Mouse (Mus musculus) stomach, postnatal 0 days (tissue): ENCODE results near the gene Elf2. TPM values are rescaled to one million over a fixed set of nuclear protein-coding genes. Genes with fewer than 3 reads are reported as not detected.

ENCODE experiments used
- ATAC-seq: fragments of 200-750 bp; cut with Nextera tagmentation; 2 replicates; pipeline ENCODE4 v1.8.0; 2017; ENCODE audit not compliant: low FRiP score, low TSS enrichment
- DNase-seq: peaks from one replicate; pipeline ENCODE4 v3.0.0-alpha.2; 2016; ENCODE audit warnings: low spot score
- H3K27ac ChIP-seq: fragments of 300-500 bp; sonication (generic); replicated peaks from 2 replicates; pipeline ENCODE4 v1.5.1; 2014; ENCODE audit warnings: mild to moderate bottlenecking, control low read depth
- H3K27me3 ChIP-seq: fragments of 300-500 bp; sonication (generic); 2 replicates; pipeline ENCODE4 v1.6.1; 2014; ENCODE audit warnings: low read length; ENCODE audit not compliant: control insufficient read depth, insufficient read depth
- H3K36me3 ChIP-seq: fragments of 300-500 bp; sonication (generic); 2 replicates; pipeline ENCODE4 v1.6.1; 2014; ENCODE audit warnings: low read length, mixed read lengths; ENCODE audit not compliant: control insufficient read depth, insufficient read depth
- H3K4me1 ChIP-seq: fragments of 300-500 bp; sonication (generic); replicated peaks from 2 replicates; pipeline ENCODE4 v1.6.1; 2014; ENCODE audit warnings: antibody characterized with exemption; ENCODE audit not compliant: control insufficient read depth, insufficient read depth
- H3K4me2 ChIP-seq: fragments of 300-500 bp; sonication (generic); replicated peaks from 2 replicates; pipeline ENCODE4 v1.6.1; 2014; ENCODE audit warnings: low read depth, mild to moderate bottlenecking, control low read depth, moderate library complexity
- H3K4me3 ChIP-seq: fragments of 300-500 bp; sonication (generic); 2 replicates; pipeline ENCODE4 v1.5.1; 2014; ENCODE audit warnings: low read depth, low read length, control low read depth
- H3K9ac ChIP-seq: fragments of 300-500 bp; sonication (generic); 2 replicates; pipeline ENCODE4 v1.6.1; 2014; ENCODE audit warnings: mild to moderate bottlenecking, low read length, control low read depth, mixed read lengths
- H3K9me3 ChIP-seq: fragments of 300-500 bp; sonication (generic); 2 replicates; pipeline ENCODE4 v1.6.1; 2016; ENCODE audit warnings: low read length; ENCODE audit not compliant: control insufficient read depth
- CTCF ChIP-seq: IDR thresholded peaks from 2 replicates; pipeline ENCODE4 v1.5.1; 2016; ENCODE audit warnings: antibody characterized with exemption, low read depth, mild to moderate bottlenecking, moderate library complexity
- EP300 ChIP-seq: optimal IDR thresholded peaks from 2 replicates; pipeline ENCODE3; 2016; ENCODE audit warnings: antibody characterized with exemption
- WGBS: fragments of 180-500 bp; shearing (Covaris S2); extraction: QIAGEN DNeasy Blood & Tissue Kit; methylation state at CpG from one replicate; pipeline ENCODE4 v1.1.7; 2014; 5-methylcytosine and 5-hydroxymethylcytosine counted together
- polyA plus RNA-seq: library from polyadenylated mRNA; unstranded; fragments of >200 nt; fragmentation: Nextera tagmentation; extraction: Ambion mirVana; gene quantifications from 2 replicates; pipeline ENCODE4 v1.2.1, GENCODE M21; 2015

Elf2 gene
- polyA plus RNA-seq, 1 experiment from 2014 or later = 36.3 TPM

GRCm38 (mm10) chr3:51294251-51294650 lies 46.2 kb downstream of the Elf2 start:
- Histone ChIP-seq H3K4me1 (no peaks in the 10 kb centered on the region), H3K27me3 (no peaks in the 10 kb centered on the region), H3K9ac (no peak overlapping the region), H3K9me3 (no peaks in the 10 kb centered on the region), H3K27ac (no peak overlapping the region), H3K4me3 (no peak overlapping the region), H3K4me2 (no peak overlapping the region), H3K36me3 (no peaks in the 10 kb centered on the region)
- DNase-seq (no peak), ATAC-seq (no peak)
- TF ChIP-seq CTCF (no peak), EP300 (no peak)
- whole genome bisulfite sequencing = 57% methylated on average over 2 of the region's 2 CpGs

- Histone ChIP-seq H3K9me3 (no peaks in the 10 kb centered on the region), H3K9ac (no peak overlapping the region), H3K36me3 (no peaks in the 10 kb centered on the region), H3K4me3 (no peak overlapping the region), H3K27ac (no peak overlapping the region), H3K4me2 (no peak overlapping the region), H3K27me3 (no peaks in the 10 kb centered on the region), H3K4me1 (no peaks in the 10 kb centered on the region)
- TF ChIP-seq EP300 = no peak
- TF ChIP-seq CTCF = peak; percentile 92
- WGBS = 51% methylated on average over 11 of the region's 11 CpGs
- DNase-seq (peak; percentile 82), ATAC-seq (peak; percentile 54; the same call in 1 of the 2 replicates)
Measured at GRCm38 (mm10) chr3:51288880-51289821, 51.3 kb downstream of the Elf2 start.

GRCm38 (mm10) chr3:51284375-51284774 lies 56.1 kb downstream of the Elf2 start:
- H3K4me3 ChIP-seq = no peak overlapping the region
- no peaks in the 10 kb centered on the region for H3K36me3 ChIP-seq
- H3K9me3 ChIP-seq = no peaks in the 10 kb centered on the region
- no peak overlapping the region for H3K9ac ChIP-seq
- DNase-seq (no peak), ATAC-seq (no peak)
- H3K27me3 ChIP-seq = no peaks in the 10 kb centered on the region
- H3K27ac ChIP-seq = no peak overlapping the region
- TF ChIP-seq EP300 (no peak), CTCF (no peak)
- H3K4me2 ChIP-seq = no peak overlapping the region
- 55% methylated on average over 1 of the region's 1 CpGs for WGBS
- H3K4me1 ChIP-seq = no peaks in the 10 kb centered on the region

- no peaks in the 10 kb centered on the region for H3K9me3 ChIP-seq
- no peak overlapping the region for H3K4me2 ChIP-seq
- H3K27ac ChIP-seq = no peak overlapping the region
- no peak overlapping the region for H3K4me3 ChIP-seq
- TF ChIP-seq EP300 (no peak), CTCF (no peak)
- H3K27me3 ChIP-seq = no peaks in the 10 kb centered on the region
- H3K4me1 ChIP-seq = no peaks in the 10 kb centered on the region
- no peak overlapping the region for H3K9ac ChIP-seq
- no peaks in the 10 kb centered on the region for H3K36me3 ChIP-seq
- WGBS = 91% methylated on average over 4 of the region's 4 CpGs
- DNase-seq (no peak), ATAC-seq (no peak)
Measured at GRCm38 (mm10) chr3:51281727-51282126, 58.7 kb downstream of the Elf2 start.

GRCm38 (mm10) chr3:51278433-51278832 lies 62.0 kb downstream of the Elf2 start:
- no peak for ATAC-seq
- TF ChIP-seq EP300 = no peak
- no peak for TF ChIP-seq CTCF

More at GRCm38 (mm10) chr3:51278433-51278832, 62.0 kb downstream of the Elf2 start:
- Histone ChIP-seq H3K9me3 (no peaks in the 10 kb centered on the region), H3K36me3 (no peaks in the 10 kb centered on the region), H3K4me2 (no peak overlapping the region), H3K27me3 (no peaks in the 10 kb centered on the region), H3K9ac (no peak overlapping the region), H3K4me3 (no peak overlapping the region), H3K27ac (no peak overlapping the region), H3K4me1 (no peaks in the 10 kb centered on the region)
- WGBS = 61% methylated on average over 4 of the region's 4 CpGs
- DNase-seq = no peak
